Comparison of ENCODE assay signal across 9 mouse cellular contexts in the genomic region with DNA sequence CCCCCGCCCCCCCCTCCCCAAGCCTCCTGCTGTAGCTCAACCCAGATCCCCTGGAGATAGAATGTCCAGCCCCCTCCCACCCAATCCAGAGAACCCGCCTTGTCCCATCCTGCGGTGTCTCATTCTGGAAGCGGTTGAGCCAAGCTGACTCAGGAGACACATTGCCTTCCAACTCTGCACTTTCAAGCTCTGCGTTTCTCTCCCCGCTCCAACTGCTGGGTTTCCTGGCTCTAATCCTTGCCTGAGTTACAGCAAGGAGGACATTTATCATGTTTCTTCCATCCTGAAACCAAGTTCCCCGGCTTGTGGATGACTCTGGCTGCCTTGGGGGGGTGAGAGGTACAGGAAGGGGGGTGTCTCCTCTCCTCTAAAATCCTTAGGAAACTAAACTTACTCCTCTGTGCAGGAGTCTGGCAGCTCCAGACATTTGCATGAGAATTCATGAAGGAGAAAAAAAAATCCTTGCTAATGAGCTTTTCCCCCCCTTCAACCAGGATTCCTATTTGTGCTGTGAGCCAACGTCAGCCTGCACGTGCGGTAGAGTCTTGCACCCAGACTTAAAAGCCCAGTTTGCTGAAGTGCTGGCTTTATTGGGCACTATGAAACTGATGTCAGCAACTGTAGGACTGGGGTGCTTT. TPM values are rescaled to one million over a fixed set of nuclear protein-coding genes. Genes with fewer than 3 reads are reported as not detected.
DNase-seq lines count a peak whose midpoint lies in the region; ATAC-seq and TF ChIP-seq lines count a peak whose summit lies in the region.
"Had no signal": no experiment of that assay in that cellular context is flagged by ENCODE, and none has a peak within 500 bp of the region (broad histone marks: within the 10 kb centered on the region; RNA-seq: fewer than 3 reads in every experiment).

No protein-coding gene starts in this region.

- in situ Hi-C loops in ES-E14 (cut with MboI; ENCODE audit: low sequenced_read_pairs in 2 of 2, unreplicated experiment in 2 of 2), result no loop called here

- WGBS in heart, embryonic 11.5 days (ENCODE audit: insufficient replicate concordance), result 4% methylated on average over 10 of the region's 10 CpGs
- WGBS in embryonic facial prominence, embryonic 14.5 days, result 8% methylated on average over 10 of the region's 10 CpGs
- WGBS in limb, embryonic 15.5 days, result 3% methylated on average over 10 of the region's 10 CpGs

- H3K4me1 ChIP-seq in heart, embryonic 11.5 days (ENCODE audit: control insufficient read depth, insufficient read depth, low read length), result 0 out of 2 replicates have a peak, but pooled peaks cover 4% of the 10 kb centered on the region
- H3K4me1 ChIP-seq in ES-E14 (ENCODE audit: control insufficient read depth in 2 of 2, insufficient read depth in 2 of 2, low read length in 2 of 2, poor library complexity in 1 of 2), result peaks cover 11 to 13% of the 10 kb centered on the region in 2 experiments
- peaks cover 18% of the 10 kb centered on the region for H3K4me1 ChIP-seq in embryonic facial prominence, embryonic 14.5 days (ENCODE audit: control insufficient read depth, insufficient read depth, low read length)
- peaks cover 16% of the 10 kb centered on the region for H3K4me1 ChIP-seq in limb, embryonic 15.5 days

- H3K4me3 ChIP-seq in heart, embryonic 11.5 days (ENCODE audit: low read depth, low read length), result peak overlapping the region; percentile 14
- peak overlapping the region; percentile 4 to 43 for H3K4me3 ChIP-seq in ES-E14 (ENCODE audit: insufficient read depth in 1 of 2, low read depth in 1 of 2, low read length in 2 of 2, poor library complexity in 1 of 2, severe bottlenecking in 1 of 2)
- H3K4me3 ChIP-seq in embryonic facial prominence, embryonic 14.5 days (ENCODE audit: low read depth, low read length), result peak overlapping the region; percentile 2; the same call in 1 of the 2 replicates
- H3K4me3 ChIP-seq in limb, embryonic 15.5 days, result peak overlapping the region; percentile 15; the same call in 1 of the 2 replicates

- peaks cover 6% of the 10 kb centered on the region for H3K27me3 ChIP-seq in heart, embryonic 11.5 days (ENCODE audit: control insufficient read depth, insufficient read depth, low read length)
- no peaks in the 10 kb centered on the region for H3K27me3 ChIP-seq in embryonic facial prominence, embryonic 14.5 days (replicated peaks; ENCODE audit: control insufficient read depth, insufficient read depth, low read length)
- no peaks in the 10 kb centered on the region for H3K27me3 ChIP-seq in limb, embryonic 15.5 days

- H3K4me2 ChIP-seq in heart, embryonic 11.5 days, result peak overlapping the region; percentile 57
- peak overlapping the region; percentile 49 for H3K4me2 ChIP-seq in embryonic facial prominence, embryonic 14.5 days (ENCODE audit: low read depth, low read length)
- peak overlapping the region; percentile 39 for H3K4me2 ChIP-seq in limb, embryonic 15.5 days

- H3K9ac ChIP-seq in heart, embryonic 11.5 days (ENCODE audit: low read depth, low read length), result 0 out of 2 replicates have a peak overlapping the region, but pooled peaks have one; percentile 22
- H3K9ac ChIP-seq in ES-E14 (ENCODE audit: insufficient read depth, low read depth, low read length, poor library complexity, severe bottlenecking), result peak overlapping the region; percentile 47; the same call in 1 of the 2 replicates
- peak overlapping the region; percentile 42; the same call in 1 of the 2 replicates for H3K9ac ChIP-seq in embryonic facial prominence, embryonic 14.5 days (ENCODE audit: low read depth, low read length)
- H3K9ac ChIP-seq in limb, embryonic 15.5 days, result no peak overlapping the region

- H3K27ac ChIP-seq in heart, embryonic 11.5 days (ENCODE audit: low read depth, low read length), result no peak overlapping the region
- H3K27ac ChIP-seq in ES-E14 (ENCODE audit: insufficient read depth, low read depth, low read length, poor library complexity, severe bottlenecking), result peak overlapping the region; percentile 70; the same call in 1 of the 2 replicates
- 0 out of 2 replicates have a peak overlapping the region, but pooled peaks have one; percentile 48 for H3K27ac ChIP-seq in embryonic facial prominence, embryonic 14.5 days (replicated peaks; ENCODE audit: low read depth, low read length)
- H3K27ac ChIP-seq in limb, embryonic 15.5 days, result peak overlapping the region; percentile 47; the same call in 1 of the 2 replicates

- no peak for ATAC-seq in heart, embryonic 11.5 days (replicated peaks; ENCODE audit: insufficient number of reproducible peaks, low FRiP score, low TSS enrichment)
- ATAC-seq in embryonic facial prominence, embryonic 14.5 days (ENCODE audit: low read depth), result peak; percentile 55; the same call in 1 of the 2 replicates
- no peak for ATAC-seq in limb, embryonic 15.5 days (ENCODE audit: insufficient number of reproducible peaks, low FRiP score, low TSS enrichment, low read depth)

- H3K36me3 ChIP-seq in heart, embryonic 11.5 days (ENCODE audit: control insufficient read depth, insufficient read depth, low read length), result no peaks in the 10 kb centered on the region
- no peaks in the 10 kb centered on the region for H3K36me3 ChIP-seq in ES-E14 (ENCODE audit: control insufficient read depth, insufficient read depth, low read length, poor library complexity, severe bottlenecking)
- no peaks in the 10 kb centered on the region for H3K36me3 ChIP-seq in embryonic facial prominence, embryonic 14.5 days (ENCODE audit: control insufficient read depth, insufficient read depth, low read length)
- no peaks in the 10 kb centered on the region for H3K36me3 ChIP-seq in limb, embryonic 15.5 days

- H3K9me3 ChIP-seq in heart, embryonic 11.5 days (replicated peaks; ENCODE audit: control insufficient read depth, low read length), result no peaks in the 10 kb centered on the region
- H3K9me3 ChIP-seq in ES-E14 (ENCODE audit: control insufficient read depth, insufficient read depth, low read depth, low read length), result no peaks in the 10 kb centered on the region
- no peaks in the 10 kb centered on the region for H3K9me3 ChIP-seq in embryonic facial prominence, embryonic 14.5 days (ENCODE audit: control insufficient read depth, low read length)
- no peaks in the 10 kb centered on the region for H3K9me3 ChIP-seq in limb, embryonic 15.5 days

- no peak for DNase-seq in heart, adult 8-10 months (ENCODE audit: low spot score)
- DNase-seq in ES-E14 (ENCODE audit: low read depth, low spot score), result no peak
- peak; percentile 77 for DNase-seq in embryonic facial prominence, embryonic 14.5 days (ENCODE audit: low spot score)
- DNase-seq in spleen, postnatal 14 days (ENCODE audit: low spot score in 2 of 2), result no peak
- no peak for DNase-seq in cerebellum, postnatal 36 days
- DNase-seq in testis, postnatal 14 days (ENCODE audit: low spot score), result no peak
- DNase-seq: gastrocnemius, postnatal 10 days had no signal

TF ChIP-seq in ES-E14, 5 proteins besides CTCF, POLR2A, EP300 and RAD21:
- TF ChIP-seq MAFK (IDR thresholded peaks at IDR 0.05; ENCODE audit: insufficient read depth, low read depth, low read length) (no peak), ZNF384 (IDR thresholded peaks at IDR 0.05; ENCODE audit: low read depth, low read length) (peak; percentile 87)

RNA-seq across cellular contexts. Expression of gene Hacd2, which starts 21.2 kb away (rescaled TPM):
- 32.3 and 34.2 TPM in 2 replicates for polyA plus RNA-seq in heart, embryonic 11.5 days (2014; fragmentation: Nextera tagmentation; extraction: Ambion mirVana)
- total RNA-seq in heart, adult 8-10 months (2022), result 1 to 10 TPM; 5.2 to 9.7 (median 8.3) TPM
- 98.8 and 105 TPM in 2 replicates for total RNA-seq in ES-E14 (2012; rRNA removed)
- 56.8 and 61.8 TPM in 2 replicates for polyA plus RNA-seq in embryonic facial prominence, embryonic 14.5 days (2014; fragmentation: Nextera tagmentation; extraction: Ambion mirVana)
- polyA plus RNA-seq in limb, embryonic 15.5 days (2015; fragmentation: Nextera tagmentation; extraction: Ambion mirVana), result 132 and 144 TPM in 2 replicates
